Mouse (Mus musculus) cerebellum, adult 2 months (tissue): ENCODE data around the gene Rai1.

Experiments used
- CTCF ChIP-seq: fragments of 200-500 bp; IDR thresholded peaks from 2 replicates; pipeline ENCODE4 v1.5.1; 2011; ENCODE audit warnings: low read depth, mild to moderate bottlenecking, control low read depth, low read length, moderate library complexity, borderline replicate concordance; ENCODE audit not compliant: insufficient read depth
- POLR2A ChIP-seq: fragments of 200-500 bp; IDR thresholded peaks from 2 replicates; pipeline ENCODE4 v1.6.1; 2011; ENCODE audit warnings: low read length, control low read depth, borderline replicate concordance; ENCODE audit not compliant: insufficient read depth

GRCm38 (mm10) chr11:60221425-60221824, 116.6 kb downstream of the Rai1 start:
- TF ChIP-seq POLR2A (no peak), CTCF (no peak)
